Mouse (Mus musculus): ENCODE measurements at regions not wholly inside any gene's neighbourhood (a gene's known extent, or its start where the extent isn't known, plus 50 kb on each side); places are given as distances from the start of the nearest gene placed in this dataset.

- TF ChIP-seq CTCF (IDR thresholded peaks at IDR 0.05; ENCODE audit: borderline replicate concordance, extremely low read depth, insufficient read depth, insufficient read length), result no peak
- no peak for TF ChIP-seq POLR2A (IDR thresholded peaks at IDR 0.05; ENCODE audit: borderline replicate concordance, extremely low read depth, insufficient read depth, insufficient read length, poor library complexity, severe bottlenecking)
These were observed 181.1 kb upstream of the Pou1f1 start for GRCm38 (mm10) chr16:65339225-65339624.
